Mouse (Mus musculus): Measurements from ENCODE around the gene Vsir.

Vsir gene

GRCm38 (mm10) chr10:60346701-60347405 lies at the start of gene Vsir:
TSS of gene Vsir (plus strand) at chr10:60346851.
- DNase-seq (ENCODE audit: low read depth, low spot score), result peak; percentile 57

GRCm38 (mm10) chr10:60299636-60300035 lies 47.0 kb upstream of the Vsir start:
- DNase-seq (ENCODE audit: low read depth, low spot score), result no peak

DNA sequence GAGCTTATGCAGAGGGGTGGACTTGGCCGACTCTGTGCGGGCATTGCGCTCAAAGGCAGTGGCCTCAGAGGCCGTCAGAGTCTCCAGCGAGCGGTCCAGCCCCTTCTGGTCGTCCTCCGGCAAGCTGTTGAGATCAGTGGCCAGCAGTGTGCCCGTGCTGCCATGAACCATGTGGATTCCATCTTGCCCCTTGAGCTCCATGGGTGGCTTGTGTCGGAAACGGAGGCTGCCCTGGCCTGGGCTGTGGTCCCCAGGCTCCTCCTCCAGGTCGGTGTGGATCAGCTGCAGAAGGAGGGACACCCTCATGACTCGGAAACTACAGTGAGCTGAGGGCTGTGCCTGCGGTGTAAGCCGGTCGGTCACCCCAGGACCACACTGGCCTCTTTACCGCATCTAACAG lies 43.2 kb upstream of the Vsir start:
- DNase-seq (ENCODE audit: low read depth, low spot score), result no peak

- DNase-seq (ENCODE audit: low read depth, low spot score), result peak; percentile 88
Observed at GRCm38 (mm10) chr10:60304854-60305628, 41.6 kb upstream of the Vsir start.

GRCm38 (mm10) chr10:60310629-60311028 lies 36.0 kb upstream of the Vsir start:
- no peak for DNase-seq (ENCODE audit: low read depth, low spot score)

DNA sequence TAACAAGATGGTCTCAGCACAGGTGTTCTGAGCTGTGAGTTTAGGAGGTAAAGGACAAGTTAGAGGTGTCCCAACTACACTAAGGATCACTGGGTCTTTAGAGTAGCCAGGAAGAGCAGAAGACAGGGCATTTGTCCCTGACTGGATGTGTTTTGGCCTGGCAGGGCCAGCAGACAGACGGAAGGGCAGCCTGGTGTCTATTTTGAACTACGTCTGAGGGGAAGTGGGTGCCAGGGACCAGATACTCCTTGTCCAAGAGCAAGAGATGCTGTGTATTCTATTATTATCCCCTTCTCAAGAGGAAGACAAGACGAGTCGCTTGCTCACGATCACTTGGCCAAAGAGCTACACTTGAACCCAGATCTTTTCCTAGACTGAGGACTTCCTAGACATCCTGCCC lies 33.0 kb upstream of the Vsir start:
- no peak for DNase-seq (ENCODE audit: low read depth, low spot score)

GRCm38 (mm10) chr10:60316166-60316565 lies 30.5 kb upstream of the Vsir start:
- DNase-seq (ENCODE audit: low read depth, low spot score), result no peak

DNA sequence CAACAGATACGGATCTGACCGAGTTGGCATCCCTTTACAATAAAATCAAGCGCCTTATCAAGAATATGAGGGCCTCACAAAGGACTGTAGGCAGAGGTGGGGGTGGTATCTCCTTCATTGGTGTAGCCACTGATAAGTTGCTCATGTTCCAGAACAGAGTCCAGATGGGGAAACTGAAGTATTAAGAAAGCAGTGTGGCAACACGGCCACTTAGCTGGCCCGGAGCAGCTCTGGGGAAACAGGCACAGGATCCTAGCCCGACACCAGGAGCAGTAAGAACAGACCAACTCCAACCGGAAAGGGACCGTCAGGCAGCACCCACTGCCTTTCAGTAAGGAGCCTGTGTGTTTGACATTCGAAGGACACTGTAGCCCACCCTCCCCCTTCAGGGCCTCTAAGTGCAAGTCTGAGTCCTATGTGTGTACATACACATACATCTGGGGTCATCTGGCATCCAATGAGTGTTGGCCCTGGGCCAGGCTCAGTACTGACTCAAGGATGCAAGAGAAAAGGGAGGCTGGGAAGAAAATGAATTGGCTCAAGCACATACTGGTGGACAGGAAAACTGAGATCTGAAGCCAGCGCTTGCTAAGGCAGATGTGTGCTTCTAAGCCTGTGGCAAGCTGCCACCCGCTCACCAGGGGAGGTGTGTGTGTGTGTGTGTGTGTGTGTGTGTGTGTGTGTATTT lies 17.5 kb upstream of the Vsir start:
- DNase-seq (ENCODE audit: low read depth, low spot score), result peak; percentile 19

GRCm38 (mm10) chr10:60334583-60334982 lies 12.1 kb upstream of the Vsir start:
- no peak for DNase-seq (ENCODE audit: low read depth, low spot score)

- no peak for DNase-seq (ENCODE audit: low read depth, low spot score)
Observed at GRCm38 (mm10) chr10:60335021-60335420, 11.6 kb upstream of the Vsir start.

- no peak for DNase-seq (ENCODE audit: low read depth, low spot score)
Observed at GRCm38 (mm10) chr10:60341528-60341927, 5.1 kb upstream of the Vsir start.

GRCm38 (mm10) chr10:60344111-60344510 lies 2.5 kb upstream of the Vsir start:
- DNase-seq (ENCODE audit: low read depth, low spot score), result no peak

DNA sequence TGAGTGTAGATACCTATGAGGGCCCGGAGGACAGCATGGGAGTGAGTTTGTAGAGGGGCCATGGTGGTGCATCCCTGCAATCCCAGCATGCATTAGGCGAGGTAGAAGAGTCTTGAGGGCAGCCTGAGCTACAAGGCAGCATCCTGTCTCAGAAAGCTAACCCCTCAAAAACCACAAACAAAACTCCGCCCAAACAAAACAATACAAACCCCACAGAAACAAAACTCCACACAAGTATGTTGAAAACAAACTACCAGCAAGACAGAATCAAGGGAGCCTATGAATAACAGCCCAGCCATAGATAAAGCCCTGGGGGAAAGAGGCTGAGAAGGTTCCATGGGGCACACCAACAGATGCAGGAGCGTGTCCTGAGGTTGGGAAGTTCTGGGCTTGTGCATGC lies 595 bp upstream of the Vsir start:
- DNase-seq (ENCODE audit: low read depth, low spot score), result no peak

- DNase-seq (ENCODE audit: low read depth, low spot score), result no peak
Observed at GRCm38 (mm10) chr10:60347768-60348610, 1.3 kb downstream of the Vsir start.

DNA sequence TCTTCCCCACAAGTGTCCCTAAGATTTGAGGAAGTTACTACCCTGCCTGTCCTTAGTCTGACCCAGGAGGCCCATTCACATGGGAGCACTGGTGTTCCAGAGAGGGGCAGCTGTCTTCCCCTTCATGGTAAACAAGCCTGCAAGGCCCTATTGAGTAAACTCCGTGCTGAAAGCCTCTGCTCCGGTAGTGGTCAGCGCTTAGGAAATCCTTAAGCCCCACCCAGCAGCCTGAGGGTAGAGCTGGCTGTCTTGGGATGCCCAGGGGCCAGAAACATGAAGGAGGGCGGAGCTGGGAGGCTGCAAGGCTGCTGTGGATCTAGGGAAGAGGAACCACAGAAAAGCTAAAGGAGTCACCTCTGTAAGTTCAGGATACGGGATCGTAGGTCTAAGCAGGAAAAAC lies 2.4 kb downstream of the Vsir start:
- DNase-seq (ENCODE audit: low read depth, low spot score), result peak; percentile 77

DNA sequence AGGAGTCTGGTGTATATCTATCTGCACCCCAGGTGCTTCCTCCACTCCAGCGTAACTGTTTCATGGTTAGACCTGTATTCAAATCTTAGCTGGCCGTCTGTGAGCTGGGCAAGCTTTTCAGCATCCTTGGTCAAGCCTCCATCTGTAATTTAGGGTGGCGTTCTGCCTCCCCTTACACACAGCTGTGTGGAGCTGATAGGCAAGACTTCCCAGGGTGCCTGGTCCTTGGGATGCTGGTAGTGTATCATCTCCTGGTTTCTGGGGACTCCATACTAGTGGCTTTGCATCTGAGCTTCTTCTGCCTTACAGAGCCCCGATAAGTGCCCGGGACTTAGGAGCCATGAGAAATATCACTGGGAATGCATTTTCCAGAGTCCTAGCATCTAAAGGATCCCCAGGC lies 3.0 kb downstream of the Vsir start:
- DNase-seq (ENCODE audit: low read depth, low spot score), result no peak

DNA sequence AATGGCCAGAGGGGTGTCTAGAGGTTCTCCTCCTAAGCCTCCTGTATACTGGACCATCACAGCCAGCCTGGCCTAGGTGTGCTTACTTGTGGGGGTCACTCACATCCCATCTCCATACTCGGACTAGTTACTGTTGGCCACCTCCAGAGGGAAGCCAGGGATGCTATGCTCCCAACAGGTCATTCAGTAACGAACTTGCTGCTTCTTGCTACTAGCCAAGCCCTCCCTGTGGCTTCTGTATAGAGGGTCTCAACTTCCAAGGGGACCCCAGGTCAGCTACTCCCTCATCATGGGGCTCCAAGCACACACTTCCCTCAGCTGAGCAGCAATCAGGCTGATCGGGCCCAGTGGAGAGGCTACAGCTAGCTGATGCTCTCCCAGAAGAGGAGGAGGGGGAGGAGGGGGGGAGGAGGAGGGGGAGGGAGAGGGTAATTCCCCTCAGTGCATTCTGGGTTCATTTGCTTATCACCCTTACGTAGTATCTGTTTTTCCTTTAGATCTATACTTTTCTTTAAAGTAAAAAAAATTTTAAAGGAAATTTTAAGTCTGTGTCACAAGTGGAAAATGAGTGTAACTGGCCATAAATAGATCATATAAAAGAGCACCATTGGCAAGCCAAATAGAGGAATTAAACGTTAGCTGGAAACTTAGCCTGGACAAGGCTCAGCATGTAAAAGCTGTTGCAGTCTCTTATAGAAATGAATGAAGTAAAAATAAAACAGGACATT lies 3.6 kb downstream of the Vsir start:
- no peak for DNase-seq (ENCODE audit: low read depth, low spot score)

DNA sequence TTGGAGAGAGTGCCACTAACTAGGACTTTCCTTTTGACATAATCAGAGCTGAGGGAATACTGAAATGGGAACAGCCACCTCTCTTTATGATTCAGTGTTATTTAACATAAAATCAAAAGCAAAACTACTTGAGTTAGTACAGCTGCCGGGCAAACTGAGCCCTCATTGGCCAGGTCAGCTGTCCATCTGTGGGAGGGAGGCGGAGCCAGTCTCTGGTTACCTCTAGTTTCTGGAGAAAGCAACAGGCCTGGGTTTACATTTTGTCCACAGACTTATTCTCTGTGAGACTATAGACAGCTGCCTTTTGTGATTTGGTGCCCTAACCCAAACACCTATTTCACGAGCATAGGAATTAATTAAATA lies 4.1 kb downstream of the Vsir start:
- peak; percentile 95 for DNase-seq (ENCODE audit: low read depth, low spot score)

DNA sequence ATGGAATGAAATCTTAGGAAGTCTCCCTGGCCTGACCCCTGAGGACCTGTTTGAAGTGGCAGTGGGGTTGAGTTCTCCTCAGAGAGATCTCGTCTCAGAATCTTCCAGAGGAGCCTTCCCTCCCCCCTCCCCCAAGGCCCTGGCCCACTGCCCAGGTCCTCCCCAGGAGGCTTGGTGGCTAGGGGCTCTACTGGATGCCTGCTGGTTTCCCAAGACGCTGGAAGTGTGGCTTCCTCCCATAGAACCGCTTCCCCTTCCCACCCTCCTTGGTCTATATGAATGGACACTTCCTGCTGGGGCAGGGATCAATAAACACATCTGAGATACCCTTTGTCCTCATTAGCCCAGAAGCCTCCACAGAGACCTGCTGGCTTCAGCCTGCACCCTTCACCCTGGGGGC lies 4.6 kb downstream of the Vsir start:
- peak; percentile 21 for DNase-seq (ENCODE audit: low read depth, low spot score)

DNA sequence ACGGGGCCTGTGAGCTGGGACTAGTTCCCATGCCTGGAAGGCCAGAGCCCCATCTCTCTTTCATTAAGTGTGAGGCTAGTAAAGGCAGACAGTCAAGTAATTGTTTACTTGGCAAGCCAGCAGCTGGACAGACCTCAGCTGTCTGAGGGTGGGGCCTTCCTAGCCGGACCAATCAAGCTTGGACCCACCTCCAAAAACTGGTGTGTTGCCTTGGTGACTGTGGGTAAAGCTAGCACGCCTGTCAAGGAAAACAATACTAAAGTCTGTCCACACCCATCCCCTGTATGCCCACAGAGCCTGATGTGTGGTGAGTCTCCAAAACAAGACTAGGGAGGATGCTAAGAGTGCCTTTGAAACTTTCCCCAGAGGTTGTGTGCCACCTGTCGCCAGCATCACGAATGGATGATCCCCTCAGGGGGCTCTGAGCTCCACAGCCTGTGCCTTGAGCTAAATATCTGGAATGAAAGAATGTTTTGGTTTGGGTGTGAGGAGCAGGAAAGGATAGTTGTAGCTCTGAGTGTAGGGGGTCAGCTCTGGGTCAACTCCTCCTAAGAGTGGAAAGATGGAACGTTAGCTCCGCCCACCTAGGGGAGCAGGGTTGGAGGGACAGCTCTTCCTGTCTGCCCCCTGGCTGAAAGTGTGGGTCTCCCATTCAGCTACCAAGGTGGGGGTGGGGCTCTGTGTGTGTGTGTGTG lies 5.3 kb downstream of the Vsir start:
- DNase-seq (ENCODE audit: low read depth, low spot score), result peak; percentile 93

Data from 3T3-L1 (cell line).